Mouse (Mus musculus): ENCODE data around the gene Bst2. TPM values are rescaled to one million over a fixed set of nuclear protein-coding genes. Genes with fewer than 3 reads are reported as not detected.
A peak's percentile ranks its signal among the peaks of the same experiment; 100 is the strongest.
"Not testable (repeated sequence)": the region's sequence is repeated elsewhere in the genome, so short reads cannot be mapped to it uniquely, and the experiment has no call there.

Bst2 gene
- polyA plus RNA-seq, 2 experiments from 2014 or later = 40.2 to 113 TPM

GRCm38 (mm10) chr8:71558958-71559690, 21.9 kb upstream of the Bst2 start:
- peak; percentile 55 for ATAC-seq

- ATAC-seq = peak; percentile 41
Observed at GRCm38 (mm10) chr8:71558071-71558957, 21.1 kb upstream of the Bst2 start, which contains the start of gene Tmem221. Gene Tmem221, minus strand, starts transcription at chr8:71558871.

- ATAC-seq = no peak
Observed at GRCm38 (mm10) chr8:71554644-71555043, 17.4 kb upstream of the Bst2 start.

DNA sequence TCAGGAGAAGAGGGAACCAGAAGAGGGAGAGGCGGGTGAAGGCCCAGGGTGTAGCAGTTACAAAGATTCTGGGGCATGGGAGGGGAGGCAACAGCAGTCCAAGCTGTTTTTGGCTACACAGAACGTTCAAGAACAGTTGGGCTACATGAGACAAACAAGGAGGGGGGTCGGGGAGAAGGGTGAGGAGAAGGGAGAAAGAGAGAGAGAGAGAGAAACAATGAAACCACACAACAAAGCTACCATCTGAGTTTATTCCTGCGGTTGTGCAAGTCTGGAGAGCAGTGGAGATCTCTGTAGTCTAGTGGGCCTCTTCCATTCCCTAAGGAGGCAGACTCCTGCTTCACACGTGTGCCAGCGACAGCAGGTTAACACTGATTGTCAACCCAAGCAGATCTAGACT, 16.7 kb upstream of the Bst2 start:
- ATAC-seq = no peak

DNA sequence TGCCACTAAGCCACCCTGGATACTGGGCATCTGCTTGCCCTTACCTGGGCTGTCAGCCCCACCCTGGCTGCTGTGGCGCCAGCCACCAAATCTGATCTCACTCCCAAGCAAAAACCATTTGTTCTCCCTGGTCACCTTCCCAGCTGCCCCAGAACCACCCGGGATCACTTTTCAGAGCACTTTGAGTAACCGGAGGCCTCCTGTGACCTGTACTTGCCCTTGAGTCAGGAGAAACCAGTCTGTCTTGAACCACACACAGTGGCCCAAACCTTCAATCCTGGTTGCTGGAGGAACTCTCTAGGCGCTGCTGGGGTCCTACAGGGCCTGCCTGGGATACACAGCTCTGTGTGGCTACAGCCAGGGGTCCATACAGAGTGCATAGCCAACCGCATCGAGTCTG, 15.5 kb upstream of the Bst2 start:
- ATAC-seq = no peak

GRCm38 (mm10) chr8:71550754-71551153, 13.5 kb upstream of the Bst2 start:
- ATAC-seq = no peak

DNA sequence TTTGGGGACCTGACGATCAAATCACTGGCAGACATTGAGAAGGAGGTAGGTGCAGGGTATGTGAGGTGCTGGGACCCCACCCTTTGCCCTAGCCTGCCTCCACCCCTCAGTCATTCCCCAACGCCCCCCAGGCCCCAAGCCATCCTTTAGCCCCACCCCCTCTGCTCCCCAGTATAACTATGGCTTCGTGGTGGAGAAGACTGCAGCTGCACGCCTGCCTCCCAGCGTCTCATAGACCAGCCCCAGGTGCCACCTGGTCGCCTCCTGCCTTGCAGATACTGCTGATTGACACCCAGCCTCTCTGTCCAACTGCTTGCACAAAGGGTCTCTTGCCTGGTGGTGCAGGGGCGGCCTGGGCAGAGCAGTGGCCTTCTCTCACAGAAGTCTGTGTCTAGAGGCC, 10.3 kb upstream of the Bst2 start:
- no peak for ATAC-seq

- ATAC-seq = no peak
Observed at GRCm38 (mm10) chr8:71545053-71545452, 7.8 kb upstream of the Bst2 start.

DNA sequence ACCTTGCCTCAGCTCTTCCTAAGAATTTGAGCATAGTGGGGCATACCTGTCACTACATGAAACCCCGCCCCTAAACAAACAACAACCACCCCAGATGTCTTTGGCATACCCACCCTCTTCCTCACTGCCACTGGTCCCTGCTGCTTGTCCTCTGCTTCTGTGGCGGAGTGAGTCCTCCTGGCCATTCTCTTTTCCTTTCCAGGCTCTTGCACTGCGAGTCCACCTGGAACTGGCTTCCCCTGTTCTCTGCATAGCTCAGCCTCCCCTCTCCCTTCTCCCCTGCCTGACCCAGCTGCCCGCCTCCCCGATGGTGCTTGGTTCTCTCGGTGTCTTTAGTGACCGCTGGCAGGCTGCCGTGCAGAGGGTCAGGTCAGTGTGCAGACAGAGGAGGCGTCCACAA, 6.5 kb upstream of the Bst2 start:
- ATAC-seq = no peak

GRCm38 (mm10) chr8:71542632-71543343, 5.5 kb upstream of the Bst2 start, which contains the start of gene Mvb12a:
Gene Mvb12a, plus strand, starts transcription at chr8:71542922.
- peak; percentile 98 for ATAC-seq

GRCm38 (mm10) chr8:71535663-71536062, 1.6 kb downstream of the Bst2 start:
- no peak for ATAC-seq

DNA sequence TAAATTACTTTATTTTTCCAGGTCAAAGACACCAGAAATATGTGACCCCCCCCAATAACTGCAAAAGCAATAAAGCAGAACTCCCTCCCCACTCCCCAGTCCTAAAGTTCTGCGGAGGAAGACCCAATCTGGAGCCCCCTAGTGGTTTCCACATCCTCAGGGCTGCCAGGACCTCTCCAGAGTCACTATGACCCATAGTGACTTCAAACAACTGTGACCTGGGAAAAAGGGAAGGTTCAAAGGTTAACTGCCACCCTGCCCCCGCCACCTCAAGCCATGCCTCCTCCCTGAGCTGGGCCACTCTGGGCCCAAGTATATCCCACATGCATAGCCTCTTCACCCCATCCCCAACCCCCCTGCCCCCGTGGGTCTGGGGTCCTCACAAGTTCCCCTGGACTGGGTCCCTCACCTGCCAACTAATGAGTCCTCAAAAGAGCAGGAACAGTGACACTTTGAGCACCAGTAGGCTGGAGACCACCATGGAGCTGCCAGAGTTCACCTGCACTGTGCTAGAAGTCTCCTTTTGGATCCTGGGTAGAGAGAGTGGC, 2.9 kb downstream of the Bst2 start:
- ATAC-seq = no peak

- ATAC-seq = not testable (repeated sequence)
Observed at GRCm38 (mm10) chr8:71530735-71531467, 6.4 kb downstream of the Bst2 start.

DNA sequence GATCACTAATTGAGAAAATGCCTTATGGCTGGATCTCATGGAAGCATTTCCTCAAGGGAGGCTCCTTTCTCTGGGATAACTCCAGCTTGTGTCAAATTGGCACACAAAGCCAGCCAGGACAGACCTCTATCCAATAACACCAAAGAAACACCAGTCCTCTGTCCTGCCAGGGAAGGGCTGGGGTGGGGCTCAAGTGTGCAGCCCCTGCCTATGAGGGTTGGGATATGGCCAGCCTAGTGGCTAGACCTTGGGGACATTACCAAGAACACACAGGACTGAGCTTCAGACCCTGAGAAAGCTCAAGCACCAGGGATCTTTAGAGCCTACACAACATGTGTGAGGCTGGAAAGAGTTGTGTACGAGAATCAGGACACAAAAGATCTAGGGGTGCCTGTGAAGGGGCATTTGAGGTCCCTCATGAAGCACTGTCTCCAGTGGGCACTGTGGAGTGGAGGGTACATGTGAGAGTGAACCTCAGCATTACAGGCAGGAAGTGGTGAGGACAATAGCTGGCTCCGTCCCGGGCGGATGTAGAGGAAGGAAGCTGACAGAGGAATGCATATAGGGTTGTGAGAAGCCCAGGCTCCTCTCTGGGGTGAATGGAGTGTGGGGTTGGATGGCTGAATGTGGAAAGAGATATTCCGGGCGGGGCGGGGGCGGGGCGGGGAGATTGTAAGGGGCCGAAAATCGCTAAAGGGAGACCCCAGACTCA, 8.7 kb downstream of the Bst2 start:
- ATAC-seq = peak; percentile 99

- ATAC-seq = no peak
Observed at GRCm38 (mm10) chr8:71527162-71527870, 9.9 kb downstream of the Bst2 start.

GRCm38 (mm10) chr8:71526272-71526671, 11.0 kb downstream of the Bst2 start:
- no peak for ATAC-seq

- ATAC-seq = no peak
Observed at GRCm38 (mm10) chr8:71525226-71526050, 11.8 kb downstream of the Bst2 start, which contains the start of gene Ccdc194. Gene Ccdc194, minus strand, starts transcription at chr8:71525711.

DNA sequence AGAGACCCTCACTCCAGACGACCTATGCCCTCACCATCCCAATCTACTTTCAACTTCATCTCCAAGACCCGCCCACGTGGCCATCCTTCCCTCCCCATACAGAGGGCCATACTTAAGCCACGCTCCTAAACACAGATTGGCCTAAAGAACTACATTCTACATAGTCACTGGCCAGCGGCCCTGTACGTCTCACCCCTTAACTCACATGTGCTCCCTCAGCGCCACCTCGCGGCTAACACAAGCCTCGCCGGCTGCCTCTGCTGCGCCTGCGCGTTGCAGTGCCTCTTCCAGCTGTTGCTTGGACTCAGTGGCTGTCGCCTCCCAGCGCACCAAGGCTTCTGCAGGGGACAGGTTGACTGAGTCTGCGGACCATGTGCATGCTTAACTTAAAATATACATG, 15.6 kb downstream of the Bst2 start:
- ATAC-seq = peak; percentile 78

DNA sequence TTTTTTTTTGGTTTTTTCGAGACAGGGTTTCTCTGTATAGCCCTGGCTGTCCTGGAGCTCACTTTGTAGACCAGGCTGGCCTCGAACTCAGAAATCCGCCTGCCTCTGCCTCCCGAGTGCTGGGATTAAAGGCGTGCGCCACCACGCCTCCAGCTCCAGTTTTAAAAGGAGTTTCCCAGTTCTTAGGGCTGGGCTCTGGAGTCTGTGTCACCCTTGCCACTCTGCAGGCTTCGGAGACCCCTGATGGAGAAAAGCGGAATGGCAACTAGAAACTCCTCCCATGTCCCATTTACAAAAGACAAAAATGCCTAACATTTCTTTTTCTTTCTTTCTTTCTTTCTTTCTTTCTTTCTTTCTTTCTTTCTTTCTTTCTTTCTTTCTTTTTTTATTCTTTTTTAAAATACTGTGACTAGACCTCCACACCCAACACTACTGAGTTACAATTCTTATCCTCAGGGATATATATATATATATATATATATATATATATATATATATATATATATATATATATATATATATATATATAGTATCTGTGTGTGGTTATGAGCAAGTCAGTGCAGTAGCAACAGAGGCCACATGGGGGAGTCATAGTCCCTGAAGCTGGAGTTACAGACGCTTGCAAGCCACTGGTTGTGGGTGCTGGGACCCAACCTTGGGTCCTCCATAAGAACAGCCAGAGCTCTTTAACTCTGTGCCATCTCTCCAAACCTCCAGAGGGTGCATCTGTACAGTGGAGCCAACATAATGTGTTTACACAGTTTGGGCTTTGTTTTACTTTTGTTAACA, 18.0 kb downstream of the Bst2 start:
- not testable (repeated sequence) for ATAC-seq
